Mouse (Mus musculus) gonadal fat pad, adult 2 months (tissue): ENCODE measurements around the gene Lzts3. TPM values are rescaled to one million over a fixed set of nuclear protein-coding genes. Genes with fewer than 3 reads are reported as not detected.

Source experiments
- polyA plus RNA-seq: library from polyadenylated mRNA; depleted of rRNA; stranded (reverse); fragments of >200 nt; gene quantifications from 2 replicates; pipeline ENCODE4 v1.2.3, GENCODE M21; 2012; rRNA removed

Lzts3 gene
- polyA plus RNA-seq, 1 experiment, result 12.5 TPM

Other genes starting within 250 kb of the Lzts3 start
- 34.3 and 49.9 TPM in 2 replicates for gene Cpxm1, start 245.2 kb downstream of the Lzts3 start, polyA plus RNA-seq
- gene Gm28372, start 237.6 kb downstream of the Lzts3 start, polyA plus RNA-seq, result not detected in 2 replicates
- 2.1 and 3.6 TPM in 2 replicates for gene 1700020A23Rik, start 237.5 kb downstream of the Lzts3 start, polyA plus RNA-seq
- gene Tmem239, start 236.3 kb downstream of the Lzts3 start, polyA plus RNA-seq, result 2.3 and 3.1 TPM in 2 replicates
- gene Vps16, start 218.5 kb downstream of the Lzts3 start, polyA plus RNA-seq, result 48.8 and 71.6 TPM in 2 replicates
- 21.2 and 25.6 TPM in 2 replicates for gene Pced1a, start 218.1 kb downstream of the Lzts3 start, polyA plus RNA-seq
- gene Ptpra, start 192.5 kb downstream of the Lzts3 start, polyA plus RNA-seq, result 72.7 and 78.3 TPM in 2 replicates
- 47.4 and 53.2 TPM in 2 replicates for gene Mrps26, start 79.1 kb downstream of the Lzts3 start, polyA plus RNA-seq
- not detected in 2 replicates for gene Oxt, start 66.6 kb downstream of the Lzts3 start, polyA plus RNA-seq
- not detected in 2 replicates for gene Avp, start 60.2 kb downstream of the Lzts3 start, polyA plus RNA-seq
- 2.0 and 2.3 TPM in 2 replicates for gene Fastkd5, start 12.8 kb downstream of the Lzts3 start, polyA plus RNA-seq
- 6.4 and 6.5 TPM in 2 replicates for gene Ubox5, start 12.8 kb downstream of the Lzts3 start, polyA plus RNA-seq
- 63.9 and 87.7 TPM in 2 replicates for gene Ddrgk1, start 21.9 kb upstream of the Lzts3 start, polyA plus RNA-seq
- gene Itpa, start 24.8 kb upstream of the Lzts3 start, polyA plus RNA-seq, result 28.9 and 36.6 TPM in 2 replicates
- 6.0 and 7.1 TPM in 2 replicates for gene Slc4a11, start 54.7 kb upstream of the Lzts3 start, polyA plus RNA-seq